In genomic region chr4:52557672-52558071, GRCm38 (mm10) we compare ENCODE assay signal across 27 mouse cellular contexts. TPM values are rescaled to one million over a fixed set of nuclear protein-coding genes. Genes with fewer than 3 reads are reported as not detected.
A peak's percentile ranks its signal among the peaks of the same experiment; 100 is the strongest.
DNase-seq lines count a peak whose midpoint lies in the region; ATAC-seq and TF ChIP-seq lines count a peak whose summit lies in the region.
"Had no signal": no experiment of that assay in that cellular context is flagged by ENCODE, and none has a peak within 500 bp of the region (broad histone marks: within the 10 kb centered on the region; RNA-seq: fewer than 3 reads in every experiment).

No protein-coding gene starts in this region.

- peak; percentile 11; the same call in 1 of the 2 replicates for TF ChIP-seq CTCF in layer of hippocampus, adult 2 months (conservative IDR thresholded peaks at IDR 0.05)

- H3K9me3 ChIP-seq in forebrain, embryonic 11.5 days (ENCODE audit: control insufficient read depth, low read length) = no peaks in the 10 kb centered on the region
- H3K9me3 ChIP-seq in forebrain, embryonic 15.5 days = no peaks in the 10 kb centered on the region
- no peaks in the 10 kb centered on the region for H3K9me3 ChIP-seq in midbrain, embryonic 11.5 days (ENCODE audit: control insufficient read depth, low read length)
- no peaks in the 10 kb centered on the region for H3K9me3 ChIP-seq in midbrain, embryonic 14.5 days (ENCODE audit: control insufficient read depth, low read length)
- H3K9me3 ChIP-seq: embryonic facial prominence, embryonic 10.5 days; embryonic facial prominence, embryonic 12.5 days; G1E had no signal

- no peak overlapping the region for H3K4me3 ChIP-seq in forebrain, embryonic 11.5 days (ENCODE audit: low read depth, low read length)
- H3K4me3 ChIP-seq in forebrain, embryonic 15.5 days = no peak overlapping the region
- no peak overlapping the region for H3K4me3 ChIP-seq in layer of hippocampus, adult 2 months
- no peak overlapping the region for H3K4me3 ChIP-seq in midbrain, embryonic 11.5 days (ENCODE audit: low read depth, low read length)
- H3K4me3 ChIP-seq in midbrain, embryonic 14.5 days (replicated peaks; ENCODE audit: low read depth, low read length) = no peak overlapping the region
- H3K4me3 ChIP-seq: embryonic facial prominence, embryonic 10.5 days; embryonic facial prominence, embryonic 12.5 days had no signal

- no peaks in the 10 kb centered on the region for H3K4me1 ChIP-seq in forebrain, embryonic 11.5 days (replicated peaks; ENCODE audit: control insufficient read depth, insufficient read depth, low read length)
- H3K4me1 ChIP-seq in forebrain, embryonic 15.5 days = no peaks in the 10 kb centered on the region
- peaks cover 9% of the 10 kb centered on the region for H3K4me1 ChIP-seq in midbrain, embryonic 11.5 days (ENCODE audit: control insufficient read depth, insufficient read depth, low read length)
- H3K4me1 ChIP-seq in midbrain, embryonic 14.5 days (ENCODE audit: control insufficient read depth, insufficient read depth, low read length) = peaks cover 4% of the 10 kb centered on the region; the same call in 1 of the 2 replicates
- H3K4me1 ChIP-seq: embryonic facial prominence, embryonic 10.5 days; embryonic facial prominence, embryonic 12.5 days had no signal

- peak; percentile 29 for ATAC-seq in forebrain, embryonic 11.5 days (replicated peaks; ENCODE audit: low FRiP score)
- no peak for ATAC-seq in forebrain, embryonic 15.5 days (replicated peaks)
- peak; percentile 74 for ATAC-seq in midbrain, embryonic 11.5 days (ENCODE audit: low FRiP score)
- no peak; the same call in 1 of the 2 replicates for ATAC-seq in midbrain, embryonic 14.5 days (ENCODE audit: low FRiP score, low TSS enrichment)
- ATAC-seq: activated CD4-positive, CD25-positive, alpha-beta regulatory T cell, adult 4 months; CD4-positive, CD25-positive, alpha-beta regulatory T cell, adult 4 months; forebrain, postnatal 0 days; Patski had no signal

- no peaks in the 10 kb centered on the region for H3K36me3 ChIP-seq in forebrain, embryonic 11.5 days (ENCODE audit: control insufficient read depth, insufficient read depth, low read length)
- H3K36me3 ChIP-seq in forebrain, embryonic 15.5 days = no peaks in the 10 kb centered on the region
- H3K36me3 ChIP-seq in midbrain, embryonic 11.5 days (ENCODE audit: control insufficient read depth, insufficient read depth, low read length) = no peaks in the 10 kb centered on the region
- no peaks in the 10 kb centered on the region for H3K36me3 ChIP-seq in midbrain, embryonic 14.5 days (ENCODE audit: control insufficient read depth, insufficient read depth, low read length)
- H3K36me3 ChIP-seq: embryonic facial prominence, embryonic 10.5 days; embryonic facial prominence, embryonic 12.5 days; G1E had no signal

- 17% methylated on average over 1 of the region's 1 CpGs for WGBS in forebrain, embryonic 11.5 days
- WGBS in forebrain, embryonic 15.5 days = 47% methylated on average over 1 of the region's 1 CpGs
- WGBS in midbrain, embryonic 11.5 days = 56% methylated on average over 1 of the region's 1 CpGs
- 56% methylated on average over 1 of the region's 1 CpGs for WGBS in midbrain, embryonic 14.5 days

- no peak for DNase-seq in forebrain, embryonic 11.5 days (ENCODE audit: low spot score)
- DNase-seq in layer of hippocampus, adult 2 months (ENCODE audit: low spot score in 2 of 2) = no peak
- no peak for DNase-seq in layer of hippocampus, postnatal 25 days (ENCODE audit: extremely low spot score in 1 of 2, low spot score in 1 of 2)
- DNase-seq in midbrain, embryonic 11.5 days (ENCODE audit: low spot score, missing footprints) = no peak
- no peak for DNase-seq in midbrain, embryonic 14.5 days
- DNase-seq: adrenal gland, adult 8-10 months; adrenal gland, postnatal 14 days; adrenal gland, postnatal 36 days; B cell, adult 2 months; cerebellum, adult 11-12 months; cerebellum, adult 2 months; cerebellum, adult 9-10 months; cerebellum, postnatal 10 days; cerebellum, postnatal 25 days; forebrain, postnatal 0 days had no signal

- H3K27me3 ChIP-seq in forebrain, embryonic 11.5 days (ENCODE audit: control insufficient read depth, insufficient read depth, low read length) = no peaks in the 10 kb centered on the region
- H3K27me3 ChIP-seq in forebrain, embryonic 15.5 days = no peaks in the 10 kb centered on the region
- H3K27me3 ChIP-seq in midbrain, embryonic 11.5 days (ENCODE audit: control insufficient read depth, insufficient read depth, low read length) = no peaks in the 10 kb centered on the region
- no peaks in the 10 kb centered on the region for H3K27me3 ChIP-seq in midbrain, embryonic 14.5 days (ENCODE audit: control insufficient read depth, insufficient read depth, low read length)
- H3K27me3 ChIP-seq: CH12.LX; embryonic facial prominence, embryonic 12.5 days had no signal

- H3K9ac ChIP-seq in forebrain, embryonic 11.5 days (ENCODE audit: low read length) = no peak overlapping the region
- H3K9ac ChIP-seq in forebrain, embryonic 15.5 days (replicated peaks) = no peak overlapping the region
- H3K9ac ChIP-seq in midbrain, embryonic 11.5 days (ENCODE audit: low read length) = no peak overlapping the region
- H3K9ac ChIP-seq in midbrain, embryonic 14.5 days (replicated peaks; ENCODE audit: low read length) = no peak overlapping the region
- H3K9ac ChIP-seq: embryonic facial prominence, embryonic 12.5 days; forebrain, postnatal 0 days had no signal

- H3K4me2 ChIP-seq in forebrain, embryonic 11.5 days (ENCODE audit: low read depth, low read length, severe bottlenecking) = no peak overlapping the region
- H3K4me2 ChIP-seq in forebrain, embryonic 15.5 days (replicated peaks) = no peak overlapping the region
- no peak overlapping the region for H3K4me2 ChIP-seq in midbrain, embryonic 11.5 days
- no peak overlapping the region for H3K4me2 ChIP-seq in midbrain, embryonic 14.5 days (ENCODE audit: low read length)
- H3K4me2 ChIP-seq: embryonic facial prominence, embryonic 12.5 days had no signal

- no peak overlapping the region for H3K27ac ChIP-seq in forebrain, embryonic 11.5 days (ENCODE audit: low read depth, low read length)
- H3K27ac ChIP-seq in forebrain, embryonic 15.5 days (replicated peaks) = no peak overlapping the region
- no peak overlapping the region for H3K27ac ChIP-seq in layer of hippocampus, adult 2 months
- no peak overlapping the region for H3K27ac ChIP-seq in midbrain, embryonic 11.5 days (ENCODE audit: low read depth, low read length)
- no peak overlapping the region for H3K27ac ChIP-seq in midbrain, embryonic 14.5 days (replicated peaks; ENCODE audit: low read depth, low read length)
- H3K27ac ChIP-seq: embryonic facial prominence, embryonic 10.5 days; embryonic facial prominence, embryonic 12.5 days had no signal

RNA-seq across cellular contexts. Expression of gene Toporsl, which starts 38.4 kb away (rescaled TPM):
- polyA plus RNA-seq in forebrain, embryonic 11.5 days (2014; fragmentation: Nextera tagmentation; extraction: Ambion mirVana) = 0.07 TPM in 1 of 2 replicates, not detected in the other
- polyA plus RNA-seq in forebrain, embryonic 15.5 days (2015; fragmentation: Nextera tagmentation; extraction: Ambion mirVana) = not detected in 2 replicates
- total RNA-seq in layer of hippocampus, adult 2 months (2021) = not detected
- total RNA-seq in layer of hippocampus, postnatal 25 days (2021) = not detected
- 0.14 TPM in 1 of 2 replicates, not detected in the other for polyA plus RNA-seq in midbrain, embryonic 11.5 days (2014; fragmentation: Nextera tagmentation; extraction: Ambion mirVana)
- not detected in 2 replicates for polyA plus RNA-seq in midbrain, embryonic 14.5 days (2014; fragmentation: Nextera tagmentation; extraction: Ambion mirVana)
- total RNA-seq: adrenal gland, adult 18-20 months; adrenal gland, adult 8-10 months; adrenal gland, postnatal 14 days; adrenal gland, postnatal 36 days; forebrain, postnatal 0 days had no signal
- polyA plus RNA-seq: activated CD4-positive, CD25-positive, alpha-beta regulatory T cell, adult 4 months; CD4-positive, CD25-positive, alpha-beta regulatory T cell, adult 4 months; cerebellum, adult 2 months; cortical plate, adult 2 months; embryonic facial prominence, embryonic 10.5 days; embryonic facial prominence, embryonic 12.5 days; embryonic facial prominence, embryonic 14.5 days; forebrain, embryonic 14.5 days; forebrain, postnatal 0 days; G1E; Patski had no signal

Comparison
In these comparisons a context has a peak if more than half of its experiments do, and no peak if none do; other contexts are left out.
1. ATAC-seq: peak in forebrain, embryonic 11.5 days (single experiment) and midbrain, embryonic 11.5 days (single experiment); none in forebrain, embryonic 15.5 days (single experiment) and midbrain, embryonic 14.5 days (single experiment).